Mouse (Mus musculus): ENCODE measurements around the gene Rgcc. TPM values are rescaled to one million over a fixed set of nuclear protein-coding genes. Genes with fewer than 3 reads are reported as not detected.

Rgcc gene
- total RNA-seq, 2 experiments from 2014 or later: 42.7 to 43.2 TPM

GRCm38 (mm10) chr14:79304873-79305464, 3.5 kb upstream of the Rgcc start:
- no peak for DNase-seq (ENCODE audit: low spot score in 2 of 2)

GRCm38 (mm10) chr14:79303150-79303549, 1.7 kb upstream of the Rgcc start:
- DNase-seq (ENCODE audit: low spot score in 2 of 2): no peak
- intact Hi-C loops (cut with DNase I): loop anchor here (5.0 kb wide), 1 partner anchor 176 kb away; no protein-coding TSS in a partner anchor

More at GRCm38 (mm10) chr14:79304873-79305464, 3.5 kb upstream of the Rgcc start:
- intact Hi-C loops (cut with DNase I): loop anchor here (5.0 kb wide), 1 partner anchor 178 kb away; no protein-coding TSS in a partner anchor

- intact Hi-C loops (cut with DNase I): loop anchor here (5.0 kb wide), 1 partner anchor 173 kb away; no protein-coding TSS in a partner anchor
- peak; percentile 61 to 62 for DNase-seq (ENCODE audit: low spot score in 2 of 2)
Observed at GRCm38 (mm10) chr14:79300641-79301350, 649 bp downstream of the Rgcc start.

DNA sequence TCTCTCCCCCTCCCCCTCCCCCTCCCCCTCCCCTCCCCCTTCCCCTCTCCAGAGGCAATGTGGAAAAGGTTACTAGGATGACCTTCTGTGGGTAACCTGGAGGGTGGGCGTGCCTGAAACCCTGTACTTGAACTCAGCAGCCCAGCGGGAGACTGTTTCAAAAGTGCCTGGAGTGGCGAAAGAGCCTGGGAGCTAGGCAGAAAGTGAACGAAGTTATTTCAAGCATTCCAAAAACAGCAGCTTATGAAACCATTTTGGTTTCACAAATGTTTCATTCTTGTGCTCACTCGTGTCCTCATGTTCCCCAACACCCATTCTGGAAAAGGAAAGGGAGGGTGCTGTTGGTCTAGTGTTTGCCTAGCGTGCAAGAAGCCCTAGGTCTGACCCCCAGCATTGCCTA, 1.6 kb downstream of the Rgcc start:
- intact Hi-C loops (cut with DNase I): loop anchor here (5.0 kb wide), 1 partner anchor 172 kb away; no protein-coding TSS in a partner anchor
- DNase-seq (ENCODE audit: low spot score in 2 of 2): peak in 1 of 2 experiments; percentile 53

DNA sequence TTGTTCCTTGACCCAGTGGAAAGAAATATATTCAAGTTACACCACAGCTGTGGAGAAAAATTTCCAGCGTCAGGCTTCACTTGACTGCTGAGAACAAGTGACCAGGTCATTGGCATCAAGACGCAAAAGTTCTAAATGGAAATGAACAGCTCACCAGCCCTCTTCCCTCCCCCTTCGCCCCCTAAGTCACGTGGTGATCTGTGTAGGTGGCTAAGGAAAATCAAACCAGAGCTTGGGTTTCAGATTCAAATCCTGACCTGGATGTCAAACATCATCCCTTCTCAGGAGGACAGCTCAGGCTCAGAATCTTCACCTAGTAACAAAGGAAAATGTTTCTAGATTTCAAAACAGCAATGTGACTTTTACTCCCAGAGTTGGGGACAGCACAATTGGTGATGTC, 2.2 kb downstream of the Rgcc start:
- intact Hi-C loops (cut with DNase I): no loop called here
- no peak for DNase-seq (ENCODE audit: low spot score in 2 of 2)

DNA sequence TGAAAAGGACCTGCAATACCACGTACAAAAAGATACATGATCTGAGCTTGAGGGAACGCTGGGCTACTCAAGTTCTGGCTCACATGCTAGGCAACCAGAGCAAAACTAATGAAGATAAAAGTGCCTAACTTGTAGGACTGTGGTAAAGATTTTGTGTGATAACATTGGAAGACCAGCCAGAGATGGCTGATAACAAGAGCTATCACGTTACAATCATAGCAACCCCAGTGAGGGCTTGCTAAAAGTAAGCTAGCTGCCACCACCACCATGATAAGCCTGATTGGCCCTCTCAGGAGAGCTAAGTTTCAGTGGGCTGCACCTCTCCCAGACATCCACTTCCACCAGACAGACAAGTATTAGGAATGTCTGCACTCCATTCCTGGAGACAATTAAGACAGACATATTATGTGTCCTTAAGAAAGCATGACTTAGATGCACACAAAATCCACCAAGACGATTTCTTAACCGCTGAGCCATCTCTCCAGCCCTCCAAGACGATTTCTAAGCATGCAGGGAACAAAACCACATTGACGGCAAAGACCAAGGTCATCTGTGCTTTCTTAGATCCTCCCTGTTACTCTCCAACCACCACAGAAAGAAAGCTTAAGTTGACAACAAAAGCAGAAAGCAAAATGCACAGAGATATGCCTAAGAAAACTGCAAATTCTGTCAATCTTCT, 3.0 kb downstream of the Rgcc start:
- no peak for DNase-seq (ENCODE audit: low spot score in 2 of 2)
- intact Hi-C loops (cut with DNase I): no loop called here

GRCm38 (mm10) chr14:79296836-79297235, 4.6 kb downstream of the Rgcc start:
- no peak for DNase-seq (ENCODE audit: low spot score in 2 of 2)
- intact Hi-C loops (cut with DNase I): no loop called here

- intact Hi-C loops (cut with DNase I): no loop called here
- no peak for DNase-seq (ENCODE audit: low spot score in 2 of 2)
Observed at GRCm38 (mm10) chr14:79296201-79296600, 5.2 kb downstream of the Rgcc start.

GRCm38 (mm10) chr14:79295579-79295978, 5.9 kb downstream of the Rgcc start:
- no peak for DNase-seq (ENCODE audit: low spot score in 2 of 2)
- intact Hi-C loops (cut with DNase I): no loop called here

- DNase-seq (ENCODE audit: low spot score in 2 of 2): no peak
- intact Hi-C loops (cut with DNase I): loop anchor here (5.0 kb wide), 1 partner anchor 93 kb away; no protein-coding TSS in a partner anchor
Observed at GRCm38 (mm10) chr14:79294950-79295349, 6.5 kb downstream of the Rgcc start.

- DNase-seq (ENCODE audit: low spot score in 2 of 2): no peak
- intact Hi-C loops (cut with DNase I): loop anchor here (5.0 kb wide), 1 partner anchor 92 kb away; no protein-coding TSS in a partner anchor
Observed at GRCm38 (mm10) chr14:79294051-79294814, 7.2 kb downstream of the Rgcc start.

DNA sequence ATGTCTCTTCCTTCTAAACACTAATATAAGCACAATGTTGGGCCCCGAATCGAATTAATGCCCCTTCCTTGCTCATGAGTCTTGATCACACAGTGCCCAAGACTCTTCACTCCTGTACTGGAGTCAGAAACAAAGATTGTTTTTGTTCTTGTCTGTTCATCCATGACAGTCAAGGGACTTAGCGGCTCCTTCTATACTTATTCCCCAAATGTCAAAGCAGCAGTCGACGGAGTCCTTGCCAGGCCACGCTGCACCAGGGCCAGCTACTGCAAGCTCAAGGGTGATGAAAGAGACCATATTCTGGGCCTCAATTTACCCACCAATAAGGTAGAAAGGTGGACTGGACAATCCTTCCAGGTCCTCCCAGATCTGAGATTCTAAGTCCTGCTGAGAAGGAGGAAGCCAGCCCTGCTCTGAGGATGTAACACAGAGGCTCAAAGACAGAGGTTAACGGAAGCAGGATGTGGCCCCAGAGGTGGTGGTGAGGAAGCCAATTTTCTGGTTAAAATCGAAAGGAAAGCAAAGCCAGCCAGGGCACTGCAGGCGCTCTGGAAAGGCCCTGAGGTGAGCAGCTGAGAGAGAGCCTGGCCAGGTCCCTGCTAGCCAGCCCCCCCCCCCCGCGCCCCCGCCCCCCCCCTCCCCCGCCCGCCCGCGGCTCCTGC, 8.2 kb downstream of the Rgcc start:
- DNase-seq (ENCODE audit: low spot score in 2 of 2): no peak
- intact Hi-C loops (cut with DNase I): loop anchor here (5.0 kb wide), 1 partner anchor 91 kb away; no protein-coding TSS in a partner anchor

DNA sequence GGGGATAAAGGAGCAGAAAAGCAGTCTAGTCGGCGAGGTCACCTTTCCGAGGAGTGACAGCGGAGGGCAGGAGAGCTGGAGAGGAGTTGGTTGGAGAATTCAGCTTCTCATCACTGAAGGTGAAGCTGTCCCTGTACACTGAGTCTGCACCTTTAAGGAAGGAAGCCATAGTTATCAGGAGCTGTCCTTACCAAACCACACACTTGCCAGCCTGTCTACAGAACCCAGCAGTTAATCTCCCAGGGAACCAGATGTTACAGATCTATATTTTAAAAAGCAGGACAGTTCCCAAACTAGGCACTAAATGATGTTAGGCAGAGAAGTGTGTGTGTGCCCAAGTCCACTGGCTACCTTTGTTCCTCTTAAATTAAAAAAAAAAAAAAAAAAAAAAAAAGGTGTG, 9.8 kb downstream of the Rgcc start:
- DNase-seq (ENCODE audit: low spot score in 2 of 2): no peak
- intact Hi-C loops (cut with DNase I): loop anchor here (5.0 kb wide), 1 partner anchor 89 kb away; no protein-coding TSS in a partner anchor

DNA sequence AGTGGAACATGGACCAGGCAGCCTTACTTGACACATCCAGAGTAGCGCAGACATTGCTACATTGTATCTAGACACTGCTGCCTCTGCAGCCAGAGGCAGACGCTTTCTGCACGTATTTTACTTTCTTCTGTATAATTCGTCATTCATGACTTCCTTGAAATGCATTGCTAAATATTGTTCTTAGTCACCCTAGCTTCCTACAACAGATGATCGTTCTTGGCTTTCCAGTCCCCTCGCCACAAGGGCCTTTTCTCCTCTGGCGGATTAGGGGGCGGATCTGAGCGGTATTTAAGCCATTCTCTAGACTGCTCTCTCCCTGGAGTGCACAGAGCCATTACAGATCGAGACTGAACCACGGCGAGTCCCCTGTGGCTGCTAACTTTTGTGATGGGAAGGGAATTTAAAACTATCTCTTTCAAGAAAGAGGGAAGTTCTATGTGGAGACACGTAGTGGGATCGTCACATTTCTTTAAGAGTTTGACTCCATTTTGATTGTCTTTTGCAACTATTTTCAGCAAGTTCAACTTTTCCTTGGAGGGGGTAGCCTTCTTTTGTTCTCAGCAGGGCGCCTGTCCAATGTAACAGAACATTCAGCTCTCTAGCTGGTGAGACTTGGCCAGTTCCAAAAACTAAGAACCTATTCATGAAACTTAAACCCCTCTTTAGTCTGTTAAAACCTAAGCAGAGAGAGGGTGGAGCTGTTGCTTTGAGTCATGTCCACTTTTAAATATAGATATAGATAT, 10.6 kb downstream of the Rgcc start:
- no peak for DNase-seq (ENCODE audit: low spot score in 2 of 2)
- intact Hi-C loops (cut with DNase I): loop anchor here (5.0 kb wide), 1 partner anchor 89 kb away; no protein-coding TSS in a partner anchor

GRCm38 (mm10) chr14:79289909-79290308, 11.5 kb downstream of the Rgcc start:
- no peak for DNase-seq (ENCODE audit: low spot score in 2 of 2)
- intact Hi-C loops (cut with DNase I): loop anchor here (5.0 kb wide), 1 partner anchor 88 kb away; no protein-coding TSS in a partner anchor

DNA sequence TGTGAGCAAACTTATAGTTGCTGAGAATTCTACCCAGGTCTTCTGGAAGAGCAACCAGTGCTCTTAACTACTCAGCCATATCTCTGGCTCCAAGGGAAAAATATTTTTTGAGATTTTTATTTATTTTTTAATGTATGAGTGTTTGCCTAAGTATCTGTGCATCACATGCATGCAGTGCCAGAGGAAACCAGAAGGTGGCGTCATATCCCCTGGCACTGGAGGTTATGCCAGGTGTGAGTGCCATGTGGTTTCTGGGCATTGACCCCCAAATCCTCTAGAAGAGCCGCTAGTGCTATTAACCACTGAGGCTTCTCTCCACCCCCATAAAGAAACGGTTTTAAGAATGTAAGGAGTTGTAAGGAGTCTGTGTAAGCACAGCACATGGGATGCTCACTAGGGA, 13.2 kb downstream of the Rgcc start:
- no peak for DNase-seq (ENCODE audit: low spot score in 2 of 2)
- intact Hi-C loops (cut with DNase I): no loop called here

GRCm38 (mm10) chr14:79287251-79287863, 14.1 kb downstream of the Rgcc start:
- intact Hi-C loops (cut with DNase I): loop anchor here (1.0 kb wide), 1 partner anchor 40 kb away; the partner anchor contains the start of gene Zfp957
- no peak for DNase-seq (ENCODE audit: low spot score in 2 of 2)

GRCm38 (mm10) chr14:79285549-79285948, 15.9 kb downstream of the Rgcc start:
- intact Hi-C loops (cut with DNase I): no loop called here
- no peak for DNase-seq (ENCODE audit: low spot score in 2 of 2)

All from left cerebral cortex, postnatal 14 days (tissue).